Mouse (Mus musculus) forelimb bud, embryonic 11.5 days (tissue): ENCODE measurements around the gene Slc8b1.

ENCODE experiments used
- DNase-seq: peaks from one replicate; pipeline ENCODE4 v3.0.0-alpha.2; 2012; ENCODE audit warnings: low read depth, low spot score

Gene Slc8b1

GRCm38 (mm10) chr5:120510982-120511642 is at the start of gene Slc8b1:
Gene Slc8b1 (plus strand): TSS chr5:120511168.
- peak; percentile 88 for DNase-seq

- DNase-seq = no peak
Measured at GRCm38 (mm10) chr5:120461902-120462301, 49.1 kb upstream of the Slc8b1 start.

- DNase-seq = no peak
Measured at GRCm38 (mm10) chr5:120464321-120464720, 46.6 kb upstream of the Slc8b1 start.

GRCm38 (mm10) chr5:120465062-120465461 is 45.9 kb upstream of the Slc8b1 start:
- DNase-seq = no peak

GRCm38 (mm10) chr5:120465860-120466259 is 45.1 kb upstream of the Slc8b1 start:
- no peak for DNase-seq

- DNase-seq = no peak
Measured at GRCm38 (mm10) chr5:120467026-120467425, 43.9 kb upstream of the Slc8b1 start.

GRCm38 (mm10) chr5:120468336-120468735 is 42.6 kb upstream of the Slc8b1 start:
- no peak for DNase-seq

- no peak for DNase-seq
Measured at GRCm38 (mm10) chr5:120468830-120469229, 42.1 kb upstream of the Slc8b1 start.

GRCm38 (mm10) chr5:120471538-120471937 is 39.4 kb upstream of the Slc8b1 start:
- DNase-seq = no peak

- DNase-seq = no peak
Measured at GRCm38 (mm10) chr5:120472770-120473169, 38.2 kb upstream of the Slc8b1 start, which contains the start of gene Sdsl. Gene Sdsl (minus strand): TSS chr5:120472810.

GRCm38 (mm10) chr5:120473361-120473760 is 37.6 kb upstream of the Slc8b1 start:
- DNase-seq = no peak

- DNase-seq = no peak
Measured at GRCm38 (mm10) chr5:120475861-120476260, 35.1 kb upstream of the Slc8b1 start.

GRCm38 (mm10) chr5:120476296-120476695 is 34.7 kb upstream of the Slc8b1 start, which contains the start of gene Sds:
Gene Sds (plus strand): TSS chr5:120476526.
- no peak for DNase-seq

- no peak for DNase-seq
Measured at GRCm38 (mm10) chr5:120477993-120478392, 33.0 kb upstream of the Slc8b1 start.

GRCm38 (mm10) chr5:120479538-120479937 is 31.4 kb upstream of the Slc8b1 start:
- no peak for DNase-seq

GRCm38 (mm10) chr5:120481205-120481604 is 29.8 kb upstream of the Slc8b1 start:
- no peak for DNase-seq

- DNase-seq = no peak
Measured at GRCm38 (mm10) chr5:120483399-120483798, 27.6 kb upstream of the Slc8b1 start.

- DNase-seq = no peak
Measured at GRCm38 (mm10) chr5:120487844-120488243, 23.1 kb upstream of the Slc8b1 start.

GRCm38 (mm10) chr5:120490679-120491192 is 20.2 kb upstream of the Slc8b1 start:
- no peak for DNase-seq

- no peak for DNase-seq
Measured at GRCm38 (mm10) chr5:120492437-120492836, 18.5 kb upstream of the Slc8b1 start.

GRCm38 (mm10) chr5:120493440-120493839 is 17.5 kb upstream of the Slc8b1 start:
- DNase-seq = no peak

GRCm38 (mm10) chr5:120493873-120494395 is 17.0 kb upstream of the Slc8b1 start:
- no peak for DNase-seq

GRCm38 (mm10) chr5:120495064-120495702 is 15.8 kb upstream of the Slc8b1 start:
- no peak for DNase-seq
